Mouse (Mus musculus): ENCODE data around the gene Plin5. TPM values are rescaled to one million over a fixed set of nuclear protein-coding genes. Genes with fewer than 3 reads are reported as not detected.
"Not testable (repeated sequence)": the region's sequence is repeated elsewhere in the genome, so short reads cannot be mapped to it uniquely, and the experiment has no call there.

Plin5 gene
- total RNA-seq, 2 experiments from 2014 or later: 102 to 111 TPM

DNA sequence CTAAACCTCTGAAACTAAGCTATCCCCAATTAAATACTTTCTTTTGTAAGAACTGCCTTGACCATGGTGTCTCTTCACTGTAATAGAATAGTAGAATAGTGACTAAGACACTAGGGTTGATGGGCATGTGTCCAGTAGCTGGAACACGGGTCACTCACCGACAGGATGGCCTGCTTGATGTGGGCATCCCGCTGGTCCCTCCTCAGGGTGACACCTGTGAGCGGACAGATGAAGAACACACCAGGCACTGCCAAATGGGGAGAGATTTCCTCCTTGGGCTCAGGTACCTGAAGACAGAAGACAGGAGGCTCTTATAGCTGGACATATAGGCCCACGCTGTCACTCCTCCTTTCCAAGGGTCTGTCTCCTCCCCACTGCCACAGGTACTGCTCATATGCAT, 45.2 kb downstream of the Plin5 start:
- DNase-seq: no peak

DNA sequence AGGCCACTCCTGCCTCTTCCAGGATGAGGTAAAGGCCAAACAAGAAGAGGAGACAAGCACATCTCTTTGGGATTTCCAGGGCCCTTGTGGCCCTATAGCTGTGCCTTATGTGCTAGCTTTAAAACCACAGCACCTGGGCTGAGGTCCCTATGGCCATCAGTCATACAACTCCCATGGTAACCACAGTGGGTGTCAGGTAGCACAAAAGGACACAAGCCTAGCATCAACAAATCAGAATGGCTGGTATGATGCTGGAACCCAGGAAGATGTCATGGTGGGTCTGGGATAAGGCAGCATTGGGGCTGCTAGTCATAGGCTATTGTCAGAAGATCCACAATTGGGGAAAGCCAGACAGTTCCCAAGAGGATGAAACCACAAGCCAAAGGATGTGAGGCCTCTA, 46.3 kb downstream of the Plin5 start:
- DNase-seq: no peak

DNA sequence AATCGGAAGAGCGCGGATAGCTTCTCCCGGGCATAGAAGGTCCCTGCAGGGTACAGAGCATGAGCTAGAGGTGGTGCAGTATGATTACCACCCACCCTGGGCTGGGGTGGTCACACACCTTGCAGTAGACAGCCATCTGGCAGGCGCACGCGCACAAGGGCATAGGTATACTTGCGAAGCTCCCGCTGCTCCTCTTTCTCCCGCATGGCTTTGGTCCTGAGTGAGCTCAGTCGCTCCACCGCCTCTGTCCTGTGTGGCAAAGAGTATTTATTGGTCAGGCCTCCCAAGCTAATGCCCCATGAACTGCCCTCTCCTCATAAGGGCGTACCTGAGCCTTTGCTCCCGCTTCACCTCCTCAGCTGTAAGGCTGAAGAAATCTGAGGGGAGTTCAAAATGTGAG, 48.3 kb downstream of the Plin5 start:
- DNase-seq: no peak

DNA sequence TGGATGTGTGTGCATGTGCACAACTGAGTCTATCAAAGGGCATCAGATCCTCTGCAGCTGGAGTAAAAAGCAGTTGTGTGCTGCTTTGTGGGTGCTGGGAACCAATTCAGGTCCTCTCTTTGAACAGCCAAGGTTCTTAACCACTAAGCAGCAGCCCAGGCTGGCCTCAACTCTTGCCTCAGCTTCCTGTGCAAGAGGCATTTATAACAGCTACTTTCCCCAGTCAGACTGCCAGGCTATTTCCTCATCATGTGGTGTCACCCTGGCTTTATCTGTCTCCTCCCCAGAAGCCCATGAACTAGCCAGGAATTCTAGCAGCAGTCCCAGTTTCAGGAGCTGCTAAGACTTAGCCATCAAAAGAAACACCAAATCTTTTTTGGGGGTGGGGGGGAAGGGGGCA, 50.9 kb downstream of the Plin5 start:
- no peak for DNase-seq

DNA sequence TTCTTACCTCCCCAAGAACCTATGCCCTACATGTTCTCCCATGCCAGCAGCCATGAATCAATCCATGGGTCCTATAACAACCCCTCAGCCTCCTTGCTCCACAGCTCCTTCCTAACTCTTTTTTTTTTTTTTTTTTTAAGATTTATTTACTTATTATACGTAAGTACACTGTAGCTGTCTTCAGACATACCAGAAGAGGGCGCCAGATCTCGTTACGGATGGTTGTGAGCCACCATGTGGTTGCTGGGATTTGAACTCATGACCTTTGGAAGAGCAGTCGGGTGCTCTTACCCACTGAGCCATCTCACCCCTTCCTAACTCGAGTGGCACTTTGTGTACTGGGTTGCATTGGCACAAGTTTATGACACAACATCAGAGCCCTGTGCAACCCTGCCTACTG, 51.7 kb downstream of the Plin5 start:
- DNase-seq: not testable (repeated sequence)

DNA sequence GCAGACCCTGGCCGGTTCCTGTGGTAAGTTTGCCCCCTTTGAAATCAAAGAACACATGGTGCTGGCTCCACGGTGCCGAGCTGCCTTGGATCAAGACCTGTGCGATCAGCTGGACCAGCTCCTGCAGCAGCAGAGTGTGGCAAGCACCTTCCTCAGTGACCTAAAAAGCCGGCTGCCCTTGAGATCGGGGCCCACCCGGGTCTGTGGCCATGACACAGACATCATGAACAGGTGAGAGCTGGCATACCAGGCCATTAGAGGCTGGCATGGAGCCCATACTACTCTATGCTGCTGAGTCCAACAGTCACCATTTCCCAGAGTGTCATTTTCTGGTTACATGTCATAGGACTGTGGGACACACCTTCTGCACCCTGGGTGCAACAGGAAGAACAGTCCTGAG, 55.3 kb downstream of the Plin5 start:
- DNase-seq: no peak

Other genes with a start within 250 kb of the Plin5 start
- gene Zfp119a, start 238.7 kb downstream of the Plin5 start, total RNA-seq (2021): 1 to 10 TPM; 6.2 to 9.5 TPM
- gene Zfp959, start 225.5 kb downstream of the Plin5 start, total RNA-seq (2021): 1 to 10 TPM; 5.9 to 6.0 TPM
- 1 to 10 TPM; 4.1 to 4.2 TPM for gene Zfp119b, start 168.1 kb downstream of the Plin5 start, total RNA-seq (2021)
- 1 to 10 TPM; 1.5 to 1.8 TPM for gene Ebi3, start 165.0 kb downstream of the Plin5 start, total RNA-seq (2021)
- 10 to 100 TPM; 16.7 to 20.1 TPM for gene Yju2, start 158.5 kb downstream of the Plin5 start, total RNA-seq (2021)
- 1 to 10 TPM; 1.6 to 3.8 TPM for gene Shd, start 147.1 kb downstream of the Plin5 start, total RNA-seq (2021)
- 1 to 10 TPM; 1.4 to 3.7 TPM for gene Fsd1, start 131.1 kb downstream of the Plin5 start, total RNA-seq (2021)
- gene Stap2, start 112.0 kb downstream of the Plin5 start, total RNA-seq (2021): 10 to 100 TPM; 15.2 to 17.2 TPM
- gene Mpnd, start 111.9 kb downstream of the Plin5 start, total RNA-seq (2021): 10 to 100 TPM; 77.0 to 91.2 TPM
- 10 to 100 TPM; 49.3 to 50.7 TPM for gene Sh3gl1, start 81.0 kb downstream of the Plin5 start, total RNA-seq (2021)
- gene Chaf1a, start 77.2 kb downstream of the Plin5 start, total RNA-seq (2021): 10 to 100 TPM in 1 of 2 experiments, 1 to 10 TPM in 1; 8.4 to 10.9 TPM
- 10 to 100 TPM; 77.5 to 78.9 TPM for gene Ubxn6, start 42.6 kb downstream of the Plin5 start, total RNA-seq (2021)
- gene Hdgfl2, start 38.0 kb downstream of the Plin5 start, total RNA-seq (2021): 10 to 100 TPM; 45.3 to 54.0 TPM
- 10 to 100 TPM; 75.7 to 89.2 TPM for gene Plin4, start 7.8 kb downstream of the Plin5 start, total RNA-seq (2021)
- 10 to 100 TPM; 41.0 to 55.6 TPM for gene Lrg1, start 4.4 kb upstream of the Plin5 start, total RNA-seq (2021)
- 10 to 100 TPM; 13.3 to 14.9 TPM for gene Sema6b, start 22.7 kb upstream of the Plin5 start, total RNA-seq (2021)
- gene Tnfaip8l1, start 44.9 kb upstream of the Plin5 start, total RNA-seq (2021): 10 to 100 TPM in 1 of 2 experiments, 1 to 10 TPM in 1; 9.5 to 11.0 TPM
- gene Mydgf, start 66.3 kb upstream of the Plin5 start, total RNA-seq (2021): 10 to 100 TPM; 55.6 to 61.9 TPM
- 10 to 100 TPM; 28.8 to 30.1 TPM for gene Dpp9, start 101.3 kb upstream of the Plin5 start, total RNA-seq (2021)
- gene Fem1a, start 139.2 kb upstream of the Plin5 start, total RNA-seq (2021): 10 to 100 TPM; 27.8 to 38.0 TPM
- 10 to 100 TPM; 16.6 to 18.1 TPM for gene Ticam1, start 159.2 kb upstream of the Plin5 start, total RNA-seq (2021)
- gene Plin3, start 175.3 kb upstream of the Plin5 start, total RNA-seq (2021): 10 to 100 TPM; 96.0 to 97.9 TPM
- not detected for gene Arrdc5, start 182.7 kb upstream of the Plin5 start, total RNA-seq (2021)
- 10 to 100 TPM; 28.5 to 34.8 TPM for gene Uhrf1, start 185.7 kb upstream of the Plin5 start, total RNA-seq (2021)
- 10 to 100 TPM; 35.0 to 41.8 TPM for gene Kdm4b, start 208.5 kb upstream of the Plin5 start, total RNA-seq (2021)

Data from adrenal gland, postnatal 10 days (tissue).